Mouse (Mus musculus) limb, embryonic 14.5 days (tissue): Measurements from ENCODE around the gene Ndrg3. TPM values are rescaled to one million over a fixed set of nuclear protein-coding genes. Genes with fewer than 3 reads are reported as not detected.
"Not testable (repeated sequence)": the region's sequence is repeated elsewhere in the genome, so short reads cannot be mapped to it uniquely, and the experiment has no call there.

Source experiments
- ATAC-seq: fragments of 200-750 bp; cut with Nextera tagmentation; 2 replicates; pipeline ENCODE4 v1.8.0; 2017; ENCODE audit warnings: low read depth, moderate number of reproducible peaks, moderate TSS enrichment; ENCODE audit not compliant: low FRiP score
- DNase-seq: peaks from one replicate; pipeline ENCODE4 v3.0.0-alpha.2; 2015; ENCODE audit warnings: low spot score
- H3K27ac ChIP-seq: fragments of 300-500 bp; sonication (generic); replicated peaks from 2 replicates; pipeline ENCODE4 v1.5.1; 2014; ENCODE audit warnings: low read depth, mild to moderate bottlenecking, low read length, moderate library complexity, mixed read lengths
- H3K27me3 ChIP-seq: fragments of 300-500 bp; sonication (generic); 2 replicates; pipeline ENCODE4 v1.6.1; 2014; ENCODE audit warnings: low read length, mixed read lengths; ENCODE audit not compliant: control insufficient read depth, insufficient read depth
- H3K36me3 ChIP-seq: fragments of 300-500 bp; sonication (generic); 2 replicates; pipeline ENCODE4 v1.6.1; 2014; ENCODE audit warnings: mild to moderate bottlenecking, low read length, moderate library complexity, mixed read lengths; ENCODE audit not compliant: control insufficient read depth, insufficient read depth
- H3K4me1 ChIP-seq: fragments of 300-500 bp; sonication (generic); 2 replicates; pipeline ENCODE4 v1.6.1; 2014; ENCODE audit warnings: antibody characterized with exemption, low read length, mixed read lengths; ENCODE audit not compliant: control insufficient read depth, insufficient read depth
- H3K4me2 ChIP-seq: fragments of 300-500 bp; sonication (generic); replicated peaks from 2 replicates; pipeline ENCODE4 v1.6.1; 2014; ENCODE audit warnings: low read depth, mild to moderate bottlenecking, low read length, moderate library complexity; ENCODE audit not compliant: severe bottlenecking
- H3K4me3 ChIP-seq: fragments of 300-500 bp; sonication (generic); replicated peaks from 2 replicates; pipeline ENCODE4 v1.5.1; 2014; ENCODE audit warnings: low read length
- H3K9ac ChIP-seq: fragments of 300-500 bp; sonication (generic); 2 replicates; pipeline ENCODE4 v1.6.1; 2014; ENCODE audit warnings: mild to moderate bottlenecking, low read depth, low read length, moderate library complexity; ENCODE audit not compliant: severe bottlenecking
- H3K9me3 ChIP-seq: fragments of 300-500 bp; sonication (generic); 2 replicates; pipeline ENCODE4 v1.6.1; 2016; ENCODE audit warnings: low read length; ENCODE audit not compliant: control insufficient read depth
- POLR2A ChIP-seq: fragments of 200-500 bp; IDR thresholded peaks from 2 replicates; pipeline ENCODE4 v1.8.0; 2012; ENCODE audit warnings: inconsistent platforms, mild to moderate bottlenecking, moderate library complexity, borderline replicate concordance; ENCODE audit not compliant: insufficient read depth, insufficient read length; ENCODE audit errors: extremely low read depth
- WGBS: fragments of 180-500 bp; shearing (Covaris S2); extraction: QIAGEN DNeasy Blood & Tissue Kit; methylation state at CpG from one replicate; pipeline ENCODE4 v1.1.7; 2014; 5-methylcytosine and 5-hydroxymethylcytosine counted together
- polyA plus RNA-seq, 2 experiments: library from polyadenylated mRNA; depleted of rRNA in 1 of 2; stranded (reverse) in 1 of 2; unstranded in 1 of 2; fragments of >200 nt; fragmentation: Nextera tagmentation in 1 of 2; extraction: Ambion mirVana in 1 of 2; gene quantifications; 2 replicates each; pipeline versions ENCODE4 v1.2.1 to v1.2.3; 2012 to 2014

Ndrg3 gene
- polyA plus RNA-seq, 2 experiments = 44.1 to 64.6 TPM

DNA sequence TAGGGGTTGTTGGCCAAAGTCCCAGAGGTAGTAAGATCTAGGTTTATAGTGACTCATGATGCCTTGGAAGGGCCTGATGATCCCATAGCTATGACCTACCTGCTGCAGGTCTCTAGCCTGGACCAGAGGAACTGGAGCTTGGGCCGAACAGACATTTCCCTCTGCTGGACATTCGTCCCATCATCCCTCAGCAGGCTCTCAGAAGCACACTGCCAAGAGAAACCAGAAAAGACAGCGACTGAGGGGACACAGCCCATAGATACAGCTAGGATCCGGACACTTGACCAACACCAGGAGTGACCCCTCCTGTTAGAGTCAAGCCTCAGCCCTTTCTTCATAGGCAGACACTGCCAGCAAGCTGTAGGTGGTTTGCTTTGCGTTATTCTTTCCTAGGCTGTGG, 68.8 kb downstream of the Ndrg3 start:
- Histone ChIP-seq H3K4me2 (no peak overlapping the region), H3K27ac (no peak overlapping the region), H3K27me3 (no peaks in the 10 kb centered on the region), H3K4me1 (no peaks in the 10 kb centered on the region), H3K4me3 (no peak overlapping the region), H3K9ac (no peak overlapping the region), H3K9me3 (no peaks in the 10 kb centered on the region), H3K36me3 (peaks cover 9% of the 10 kb centered on the region; the same call in 1 of the 2 replicates)
- 86% methylated on average over 5 of the region's 5 CpGs for WGBS
- no peak for TF ChIP-seq POLR2A
- ATAC-seq (no peak), DNase-seq (no peak)

DNA sequence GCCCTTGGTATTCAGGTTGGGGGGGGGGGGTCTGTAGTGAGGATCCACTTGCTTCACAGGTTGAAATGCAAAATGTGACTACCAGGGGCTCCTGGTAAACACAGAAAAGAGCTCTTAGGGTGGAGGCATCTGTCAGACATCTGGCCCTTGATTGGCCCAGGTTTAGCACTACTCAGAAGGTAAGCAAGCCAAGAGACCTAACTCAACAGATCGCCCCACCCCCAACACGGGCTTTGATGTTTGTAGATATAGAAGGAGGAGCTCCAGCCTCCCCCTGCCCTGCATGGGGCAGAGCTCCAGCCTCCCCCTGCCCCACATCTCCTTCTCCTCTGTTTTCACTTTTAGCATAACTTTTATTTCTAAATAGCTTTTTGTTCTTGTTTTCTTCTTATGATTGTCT, 72.1 kb downstream of the Ndrg3 start:
- ATAC-seq (no peak), DNase-seq (no peak)
- Histone ChIP-seq H3K4me2 (no peak overlapping the region), H3K27me3 (no peaks in the 10 kb centered on the region), H3K4me3 (no peak overlapping the region), H3K27ac (no peak overlapping the region), H3K36me3 (no peaks in the 10 kb centered on the region), H3K4me1 (no peaks in the 10 kb centered on the region), H3K9ac (no peak overlapping the region), H3K9me3 (no peaks in the 10 kb centered on the region)
- TF ChIP-seq POLR2A = no peak
- 84% methylated on average over 2 of the region's 2 CpGs for WGBS

GRCm38 (mm10) chr2:156919191-156919590, 72.7 kb downstream of the Ndrg3 start:
- WGBS = 93% methylated on average over 11 of the region's 11 CpGs
- not testable (repeated sequence) for H3K27ac ChIP-seq, H3K36me3 ChIP-seq, H3K4me2 ChIP-seq, ATAC-seq, H3K27me3 ChIP-seq, H3K9me3 ChIP-seq, H3K4me3 ChIP-seq, DNase-seq, H3K4me1 ChIP-seq, H3K9ac ChIP-seq

- Histone ChIP-seq H3K4me2 (no peak overlapping the region), H3K9ac (no peak overlapping the region), H3K4me1 (no peaks in the 10 kb centered on the region), H3K4me3 (no peak overlapping the region), H3K27ac (no peak overlapping the region), H3K36me3 (no peaks in the 10 kb centered on the region), H3K27me3 (no peaks in the 10 kb centered on the region), H3K9me3 (no peaks in the 10 kb centered on the region)
- no peak for TF ChIP-seq POLR2A
- ATAC-seq (no peak), DNase-seq (no peak)
- WGBS = 61% methylated on average over 4 of the region's 4 CpGs
These were observed 73.3 kb downstream of the Ndrg3 start for GRCm38 (mm10) chr2:156918562-156918961.

GRCm38 (mm10) chr2:156916419-156917125, 75.3 kb downstream of the Ndrg3 start:
- 84% methylated on average over 3 of the region's 3 CpGs for WGBS
- Histone ChIP-seq H3K9me3 (no peaks in the 10 kb centered on the region), H3K36me3 (no peaks in the 10 kb centered on the region), H3K4me2 (no peak overlapping the region), H3K27me3 (no peaks in the 10 kb centered on the region), H3K27ac (no peak overlapping the region), H3K4me1 (no peaks in the 10 kb centered on the region), H3K9ac (no peak overlapping the region), H3K4me3 (no peak overlapping the region)
- no peak for TF ChIP-seq POLR2A
- ATAC-seq = no peak
- DNase-seq = no peak

DNA sequence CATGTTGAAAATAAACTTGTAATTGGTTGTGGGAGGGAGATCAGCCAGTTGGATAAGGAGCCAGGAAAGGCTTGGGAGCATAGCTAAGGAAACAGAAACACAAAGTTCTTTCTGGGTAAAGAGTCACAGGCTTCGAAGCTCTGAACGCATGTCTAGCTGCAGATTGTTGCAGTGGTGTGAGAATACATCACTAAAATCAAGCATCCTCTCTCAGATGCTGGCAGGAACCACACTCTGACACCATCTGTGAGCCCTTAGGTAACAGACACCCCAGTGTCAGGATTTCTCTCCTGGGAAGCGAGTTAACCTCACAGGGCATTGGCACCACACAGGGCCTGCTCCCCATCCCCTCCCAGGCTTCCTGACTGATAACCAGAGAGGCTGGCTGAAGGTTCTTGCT, 76.3 kb downstream of the Ndrg3 start:
- Histone ChIP-seq H3K27me3 (no peaks in the 10 kb centered on the region), H3K9ac (no peak overlapping the region), H3K9me3 (no peaks in the 10 kb centered on the region), H3K4me1 (no peaks in the 10 kb centered on the region), H3K4me2 (no peak overlapping the region), H3K27ac (no peak overlapping the region), H3K36me3 (no peaks in the 10 kb centered on the region), H3K4me3 (no peak overlapping the region)
- DNase-seq (no peak), ATAC-seq (no peak)
- TF ChIP-seq POLR2A = no peak
- WGBS = 70% methylated on average over 3 of the region's 3 CpGs
